Mouse (Mus musculus) neural tube, embryonic 14.5 days (tissue): ENCODE measurements at regions not wholly inside any gene's neighbourhood (a gene's known extent, or its start where the extent isn't known, plus 50 kb on each side); places are given as distances from the start of the nearest gene placed in this dataset.
A peak's percentile ranks its signal among the peaks of the same experiment; 100 is the strongest.

ENCODE experiments used
- ATAC-seq: fragments of 200-750 bp; cut with Nextera tagmentation; 2 replicates; pipeline ENCODE4 v1.8.0; 2017; ENCODE audit warnings: low read depth, mild to moderate bottlenecking, moderate TSS enrichment, moderate library complexity
- H3K27ac ChIP-seq: fragments of 300-500 bp; sonication (generic); 2 replicates; pipeline ENCODE4 v1.5.1; 2014; ENCODE audit warnings: low read depth, mild to moderate bottlenecking, control low read depth, low read length, moderate library complexity, mixed read lengths
- H3K27me3 ChIP-seq: fragments of 300-500 bp; sonication (generic); 2 replicates; pipeline ENCODE4 v1.6.1; 2014; ENCODE audit warnings: low read length; ENCODE audit not compliant: control insufficient read depth, insufficient read depth
- H3K36me3 ChIP-seq: fragments of 300-500 bp; sonication (generic); 2 replicates; pipeline ENCODE4 v1.6.1; 2014; ENCODE audit warnings: low read length, mixed read lengths; ENCODE audit not compliant: control insufficient read depth, insufficient read depth
- H3K4me1 ChIP-seq: fragments of 300-500 bp; sonication (generic); 2 replicates; pipeline ENCODE4 v1.6.1; 2014; ENCODE audit warnings: low read length; ENCODE audit not compliant: control insufficient read depth, insufficient read depth
- H3K4me2 ChIP-seq: fragments of 300-500 bp; sonication (generic); 2 replicates; pipeline ENCODE4 v1.6.1; 2014; ENCODE audit warnings: mild to moderate bottlenecking, low read depth, low read length, control low read depth
- H3K4me3 ChIP-seq: fragments of 300-500 bp; sonication (generic); 2 replicates; pipeline ENCODE4 v1.5.1; 2014; ENCODE audit warnings: low read depth, low read length, control low read depth, mixed read lengths
- H3K9ac ChIP-seq: fragments of 300-500 bp; sonication (generic); replicated peaks from 2 replicates; pipeline ENCODE4 v1.6.1; 2014; ENCODE audit warnings: low read depth, mild to moderate bottlenecking, control low read depth, low read length, mixed read lengths
- H3K9me3 ChIP-seq: fragments of 300-500 bp; sonication (generic); 2 replicates; pipeline ENCODE4 v1.6.1; 2016; ENCODE audit warnings: low read length; ENCODE audit not compliant: control insufficient read depth
- WGBS: fragments of 180-500 bp; shearing (Covaris S2); extraction: QIAGEN DNeasy Blood & Tissue Kit; methylation state at CpG from one replicate; pipeline ENCODE4 v1.1.7; 2014; 5-methylcytosine and 5-hydroxymethylcytosine counted together

DNA sequence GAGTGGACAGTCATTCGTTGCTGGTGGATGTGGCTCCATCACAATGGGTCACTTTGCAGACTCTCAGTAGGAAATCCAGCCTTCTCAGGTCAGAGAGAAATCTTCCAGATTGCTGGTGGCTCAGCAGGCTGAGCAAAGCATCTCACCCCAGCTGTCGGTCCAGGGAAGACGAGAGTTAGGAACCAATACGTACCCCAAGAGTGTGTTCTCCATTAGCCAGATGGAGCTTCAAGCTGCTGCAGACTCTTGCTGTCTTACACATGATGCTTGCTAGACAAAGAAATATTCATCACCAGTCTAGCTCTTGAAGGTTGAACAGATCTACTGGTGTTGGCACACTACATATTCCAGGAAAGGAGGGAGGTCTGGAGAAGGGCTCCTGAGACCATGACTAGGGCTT lies 288.0 kb downstream of the Sox11 start:
- H3K36me3 ChIP-seq = no peaks in the 10 kb centered on the region
- no peak overlapping the region for H3K4me2 ChIP-seq
- H3K9ac ChIP-seq = no peak overlapping the region
- H3K9me3 ChIP-seq = no peaks in the 10 kb centered on the region
- no peak overlapping the region for H3K27ac ChIP-seq
- no peak overlapping the region for H3K4me3 ChIP-seq
- no peak for ATAC-seq
- H3K4me1 ChIP-seq = no peaks in the 10 kb centered on the region
- WGBS = 80% methylated on average over 4 of the region's 4 CpGs
- H3K27me3 ChIP-seq = no peaks in the 10 kb centered on the region

GRCm38 (mm10) chr12:27037922-27038321 lies 304.5 kb downstream of the Sox11 start:
- H3K4me2 ChIP-seq = no peak overlapping the region
- no peak for ATAC-seq
- no peaks in the 10 kb centered on the region for H3K27me3 ChIP-seq
- no peaks in the 10 kb centered on the region for H3K36me3 ChIP-seq
- no peak overlapping the region for H3K9ac ChIP-seq
- 84% methylated on average over 2 of the region's 2 CpGs for WGBS
- no peaks in the 10 kb centered on the region for H3K4me1 ChIP-seq
- H3K4me3 ChIP-seq = no peak overlapping the region
- no peaks in the 10 kb centered on the region for H3K9me3 ChIP-seq
- no peak overlapping the region for H3K27ac ChIP-seq

GRCm38 (mm10) chr12:27019751-27020150 lies 322.6 kb downstream of the Sox11 start:
- H3K4me2 ChIP-seq = no peak overlapping the region
- WGBS = 64% methylated on average over 4 of the region's 4 CpGs
- H3K27me3 ChIP-seq = no peaks in the 10 kb centered on the region
- no peaks in the 10 kb centered on the region for H3K36me3 ChIP-seq
- no peak overlapping the region for H3K4me3 ChIP-seq
- peak overlapping the region; percentile 44; the same call in 1 of the 2 replicates for H3K27ac ChIP-seq
- H3K4me1 ChIP-seq = peaks cover 10% of the 10 kb centered on the region; the same call in 1 of the 2 replicates
- H3K9ac ChIP-seq = no peak overlapping the region
- no peaks in the 10 kb centered on the region for H3K9me3 ChIP-seq
- no peak for ATAC-seq

GRCm38 (mm10) chr12:27018366-27018765 lies 324.0 kb downstream of the Sox11 start:
- peak; percentile 79; the same call in 1 of the 2 replicates for ATAC-seq
- peak overlapping the region; percentile 3; the same call in 1 of the 2 replicates for H3K4me2 ChIP-seq

GRCm38 (mm10) chr12:26999287-26999686 lies 343.1 kb downstream of the Sox11 start:
- Histone ChIP-seq H3K9ac (no peak overlapping the region), H3K4me3 (no peak overlapping the region), H3K27ac (no peak overlapping the region), H3K9me3 (no peaks in the 10 kb centered on the region), H3K4me2 (no peak overlapping the region), H3K4me1 (no peaks in the 10 kb centered on the region), H3K36me3 (no peaks in the 10 kb centered on the region), H3K27me3 (no peaks in the 10 kb centered on the region)
- ATAC-seq = no peak

More at GRCm38 (mm10) chr12:27018366-27018765, 324.0 kb downstream of the Sox11 start:
- H3K36me3 ChIP-seq = no peaks in the 10 kb centered on the region
- H3K27me3 ChIP-seq = no peaks in the 10 kb centered on the region
- H3K4me3 ChIP-seq = no peak overlapping the region
- no peak overlapping the region for H3K9ac ChIP-seq
- H3K27ac ChIP-seq = peak overlapping the region; percentile 76
- H3K9me3 ChIP-seq = no peaks in the 10 kb centered on the region
- H3K4me1 ChIP-seq = peaks cover 10% of the 10 kb centered on the region; the same call in 1 of the 2 replicates
- 24% methylated on average over 7 of the region's 7 CpGs for WGBS

DNA sequence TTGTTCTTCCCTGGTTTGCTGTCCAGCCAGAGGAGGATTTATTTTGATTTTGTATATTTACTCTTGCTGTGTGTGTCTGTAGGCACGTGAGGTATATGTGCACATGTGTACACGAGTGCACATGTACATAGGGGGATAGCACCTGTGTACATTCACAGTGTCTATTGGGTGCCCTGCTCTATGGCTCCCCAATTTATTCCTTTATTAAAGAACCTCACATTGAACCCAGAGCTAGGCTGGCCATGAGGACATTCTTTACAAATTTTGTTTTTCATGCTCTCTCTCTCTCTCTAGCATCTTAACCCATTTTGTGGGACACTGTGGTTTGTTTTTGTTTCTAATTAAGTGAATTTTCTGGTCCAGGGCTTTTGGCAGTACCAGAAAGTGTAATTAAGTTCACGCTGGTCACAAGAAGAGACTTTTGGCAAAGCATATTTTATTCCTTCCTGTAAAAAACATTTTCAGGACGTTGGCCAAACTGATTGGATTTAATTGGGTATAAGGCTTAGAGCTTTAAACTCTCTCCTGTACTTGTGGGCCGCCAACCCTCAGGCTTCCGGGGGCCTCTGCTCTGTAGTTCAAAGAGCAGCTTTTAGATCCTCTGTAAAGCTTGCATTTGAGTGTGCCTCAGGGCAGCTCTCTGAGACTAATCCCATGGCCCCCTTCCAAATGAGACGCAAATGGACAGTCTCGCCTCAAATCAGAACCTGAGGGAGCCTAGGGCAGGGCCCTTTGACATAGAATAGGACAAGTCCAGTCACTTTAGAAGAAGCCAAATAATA lies 365.9 kb downstream of the Sox11 start:
- Histone ChIP-seq H3K27me3 (no peaks in the 10 kb centered on the region), H3K4me3 (no peak overlapping the region), H3K4me1 (no peaks in the 10 kb centered on the region), H3K36me3 (no peaks in the 10 kb centered on the region), H3K4me2 (no peak overlapping the region), H3K27ac (no peak overlapping the region), H3K9ac (no peak overlapping the region), H3K9me3 (no peaks in the 10 kb centered on the region)
- 62% methylated on average over 8 of the region's 8 CpGs for WGBS
- no peak for ATAC-seq

DNA sequence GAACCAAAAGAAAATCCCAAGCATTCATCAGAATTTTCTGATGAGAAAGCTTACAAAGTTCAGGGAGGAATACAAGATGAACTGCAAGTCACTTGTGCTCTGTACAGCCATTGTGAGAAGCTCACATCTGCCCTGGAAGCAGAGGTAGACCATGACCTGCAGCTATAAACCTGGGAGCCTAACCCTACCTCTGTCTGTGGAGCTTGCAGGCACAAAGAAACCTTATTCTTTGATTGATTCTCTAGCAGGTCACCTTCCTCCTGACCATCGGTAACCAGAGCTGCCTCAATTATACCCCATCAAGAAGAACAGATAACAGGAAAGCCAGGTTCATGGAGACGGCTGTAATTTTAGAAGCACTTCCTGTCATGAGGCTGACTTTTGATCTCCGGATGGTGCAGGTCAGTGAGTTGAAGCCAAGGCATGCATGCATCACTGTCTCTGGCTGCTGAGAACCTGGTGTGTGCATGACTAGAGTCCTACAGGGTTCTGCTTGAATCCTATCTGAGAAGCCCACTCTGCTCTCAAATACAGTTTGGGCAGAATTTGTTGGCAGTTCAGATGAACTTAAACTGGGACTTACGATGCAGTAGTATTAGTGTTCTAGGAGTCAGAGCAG lies 369.8 kb downstream of the Sox11 start:
- no peak overlapping the region for H3K9ac ChIP-seq
- H3K27me3 ChIP-seq = no peaks in the 10 kb centered on the region
- WGBS = 86% methylated on average over 4 of the region's 4 CpGs
- no peaks in the 10 kb centered on the region for H3K9me3 ChIP-seq
- no peaks in the 10 kb centered on the region for H3K4me1 ChIP-seq
- ATAC-seq = no peak
- no peak overlapping the region for H3K27ac ChIP-seq
- no peaks in the 10 kb centered on the region for H3K36me3 ChIP-seq
- no peak overlapping the region for H3K4me3 ChIP-seq
- H3K4me2 ChIP-seq = no peak overlapping the region

GRCm38 (mm10) chr12:26967018-26967737 lies 375.2 kb downstream of the Sox11 start:
- Histone ChIP-seq H3K27me3 (no peaks in the 10 kb centered on the region), H3K9me3 (no peaks in the 10 kb centered on the region), H3K27ac (no peak overlapping the region), H3K4me3 (no peak overlapping the region), H3K36me3 (no peaks in the 10 kb centered on the region), H3K9ac (no peak overlapping the region), H3K4me2 (no peak overlapping the region), H3K4me1 (no peaks in the 10 kb centered on the region)
- no peak for ATAC-seq
- WGBS = 69% methylated on average over 16 of the region's 16 CpGs

DNA sequence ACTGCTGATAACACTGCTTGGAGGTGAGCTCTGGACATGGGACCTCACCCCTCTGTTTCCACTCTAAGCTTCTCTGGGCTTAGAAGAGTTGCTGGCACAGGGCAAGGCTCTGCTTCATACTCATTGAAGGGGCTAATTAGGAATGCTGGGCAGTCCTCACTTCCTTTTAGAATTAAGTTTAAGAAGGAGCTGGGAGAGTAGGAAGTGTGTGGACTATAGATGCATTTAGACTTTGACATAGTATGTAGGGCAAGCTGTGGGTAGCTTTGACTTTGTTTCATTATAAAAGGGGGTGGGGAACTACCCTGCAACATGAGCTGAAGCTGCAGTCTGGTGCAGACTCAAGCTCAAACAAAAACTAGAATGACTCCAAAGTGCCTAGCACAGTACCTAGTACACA lies 378.5 kb downstream of the Sox11 start:
- Histone ChIP-seq H3K4me3 (no peak overlapping the region), H3K4me1 (no peaks in the 10 kb centered on the region), H3K9ac (no peak overlapping the region), H3K36me3 (no peaks in the 10 kb centered on the region), H3K9me3 (no peaks in the 10 kb centered on the region), H3K4me2 (no peak overlapping the region), H3K27ac (no peak overlapping the region), H3K27me3 (no peaks in the 10 kb centered on the region)
- ATAC-seq = no peak
